Mouse (Mus musculus): Measurements from ENCODE around the gene Pacrg.

GRCm38 (mm10) chr17:10562871-10563270, 277.2 kb downstream of the Pacrg start:
- no peak for TF ChIP-seq ELF1 (IDR thresholded peaks at IDR 0.05; ENCODE audit: low read depth, low read length)
- no peak for TF ChIP-seq MYC (IDR thresholded peaks at IDR 0.05; ENCODE audit: low read depth, low read length)
- TF ChIP-seq CTCF (conservative IDR thresholded peaks at IDR 0.05 in 1 of 2, IDR thresholded peaks at IDR 0.05 in 1 of 2; ENCODE audit: low read depth in 2 of 2, low read length in 2 of 2) = no peak
- TF ChIP-seq TBP (conservative IDR thresholded peaks at IDR 0.05; ENCODE audit: low read depth, low read length) = no peak
- TF ChIP-seq TCF12 (IDR thresholded peaks at IDR 0.05; ENCODE audit: low read depth, low read length) = no peak
- TF ChIP-seq NRF1 (IDR thresholded peaks at IDR 0.05; ENCODE audit: low read depth, low read length) = no peak
- no peak for TF ChIP-seq POLR2A (IDR thresholded peaks at IDR 0.05; ENCODE audit: low read depth, low read length)
- no peak for TF ChIP-seq CHD1 (IDR thresholded peaks at IDR 0.05; ENCODE audit: low read depth, low read length)
- TF ChIP-seq MAFK (IDR thresholded peaks at IDR 0.05; ENCODE audit: insufficient replicate concordance, low read length) = no peak
